16 mouse cellular contexts compared by ENCODE assay signal in the genomic region with DNA sequence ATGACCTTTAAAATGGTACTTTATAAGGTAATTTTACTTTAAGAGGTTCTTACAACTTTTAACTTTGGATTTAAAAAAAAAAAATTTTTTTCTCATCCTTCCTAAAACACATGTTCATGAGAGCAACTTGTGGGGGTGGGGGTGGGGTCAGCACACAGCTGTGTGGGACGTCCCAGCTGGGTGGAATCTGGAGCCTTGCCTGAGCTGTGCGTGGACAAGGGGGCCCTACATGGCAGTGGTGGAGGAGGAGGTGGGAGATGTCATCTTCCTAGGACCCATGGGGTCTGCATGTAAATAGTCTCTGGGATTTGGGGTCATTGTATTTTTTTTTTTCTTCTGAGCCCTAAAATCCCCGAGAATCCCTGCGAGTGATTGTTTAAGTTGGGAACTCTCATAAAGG.
"Had no signal": no experiment of that assay in that cellular context is flagged by ENCODE, and none has a peak within 500 bp of the region (broad histone marks: within the 10 kb centered on the region; RNA-seq: fewer than 3 reads in every experiment).

No protein-coding gene starts in this region.

- DNase-seq: kidney, adult 2 months; kidney, postnatal 36 days; layer of hippocampus, adult 9-11 months; layer of hippocampus, postnatal 36 days; lung, postnatal 14 days; right cerebral cortex, adult 18-20 months; right cerebral cortex, postnatal 25 days; thymus, adult 2 months; thymus, postnatal 25 days had no signal

- H3K27ac ChIP-seq: intestine, embryonic 15.5 days; kidney, embryonic 15.5 days; limb, embryonic 12.5 days; lung, embryonic 15.5 days; midbrain, embryonic 12.5 days; neural tube, embryonic 15.5 days had no signal

- ATAC-seq: intestine, embryonic 15.5 days had no signal

- H3K4me2 ChIP-seq: intestine, embryonic 15.5 days; kidney, embryonic 15.5 days; limb, embryonic 12.5 days; lung, embryonic 15.5 days; midbrain, embryonic 12.5 days; neural tube, embryonic 15.5 days had no signal

- H3K9ac ChIP-seq: intestine, embryonic 15.5 days; kidney, embryonic 15.5 days; limb, embryonic 12.5 days; lung, embryonic 15.5 days; midbrain, embryonic 12.5 days; neural tube, embryonic 15.5 days had no signal

- H3K4me1 ChIP-seq: limb, embryonic 12.5 days; midbrain, embryonic 12.5 days had no signal

- H3K9me3 ChIP-seq: intestine, embryonic 15.5 days; kidney, embryonic 15.5 days; limb, embryonic 12.5 days; lung, embryonic 15.5 days; midbrain, embryonic 12.5 days; neural tube, embryonic 15.5 days had no signal

- H3K4me3 ChIP-seq: intestine, embryonic 15.5 days; kidney, embryonic 15.5 days; limb, embryonic 12.5 days; lung, embryonic 15.5 days; midbrain, embryonic 12.5 days; myocyte; neural tube, embryonic 15.5 days had no signal

- H3K27me3 ChIP-seq: intestine, embryonic 15.5 days; kidney, embryonic 15.5 days; limb, embryonic 12.5 days; lung, embryonic 15.5 days; midbrain, embryonic 12.5 days; neural tube, embryonic 15.5 days had no signal
